Mouse (Mus musculus): ENCODE measurements around the gene Taar8b.
A peak's percentile ranks its signal among the peaks of the same experiment; 100 is the strongest.
"Not testable (repeated sequence)": the region's sequence is repeated elsewhere in the genome, so short reads cannot be mapped to it uniquely, and the experiment has no call there.

The Taar8b gene

DNA sequence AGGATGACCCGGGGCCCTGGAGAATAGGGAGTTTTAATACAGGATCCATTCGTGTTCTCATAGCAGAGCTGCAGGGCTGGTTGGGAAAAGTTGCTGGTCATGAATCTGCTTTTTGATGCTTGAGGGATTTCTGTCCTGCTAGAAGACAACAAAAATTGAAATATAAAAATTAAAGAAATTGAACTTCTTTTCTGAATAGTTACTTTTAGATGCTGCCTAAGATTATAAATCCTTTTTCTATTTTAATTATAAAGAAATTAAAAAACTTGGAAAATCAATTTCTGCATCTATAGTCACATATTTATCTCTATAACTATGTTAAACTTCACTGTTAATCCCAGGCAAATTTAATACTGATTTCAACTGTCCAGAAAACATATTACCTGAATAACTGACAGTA lies at the start of gene Taar8b:
Gene Taar8b, minus strand, starts transcription at position 101 of the 400 bp plus-strand sequence.
- no peak for DNase-seq (ENCODE audit: low read depth, low spot score)

DNA sequence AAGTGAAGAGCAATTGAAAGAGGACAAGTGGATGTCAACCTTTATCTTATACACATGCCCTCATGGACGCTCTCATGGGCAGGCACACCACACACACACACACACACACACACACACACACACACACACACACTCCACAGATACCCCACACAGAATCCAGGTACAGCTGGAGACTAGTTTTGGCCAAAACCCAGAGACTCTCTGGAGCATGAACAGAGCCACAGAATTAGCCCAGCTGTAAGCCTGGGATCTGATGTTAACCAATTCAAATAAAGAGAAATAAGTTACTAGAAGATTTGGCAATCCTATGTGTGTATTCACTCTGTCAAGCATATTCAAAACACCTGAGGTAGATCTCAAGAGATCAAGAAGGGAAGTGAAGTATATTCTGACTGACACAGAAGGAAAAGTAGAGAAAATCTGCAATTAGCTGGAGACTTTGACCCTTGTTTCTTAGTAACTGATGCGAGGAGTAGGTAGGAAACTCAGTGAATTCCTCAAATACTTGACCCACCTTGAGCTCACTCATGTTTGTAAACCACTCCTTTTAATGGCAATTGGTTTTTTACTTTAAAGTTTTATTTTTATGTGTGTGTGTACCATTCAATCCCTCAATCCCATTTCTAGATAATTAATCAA lies 46.6 kb upstream of the Taar8b start:
- no peak for DNase-seq (ENCODE audit: low read depth, low spot score)

DNA sequence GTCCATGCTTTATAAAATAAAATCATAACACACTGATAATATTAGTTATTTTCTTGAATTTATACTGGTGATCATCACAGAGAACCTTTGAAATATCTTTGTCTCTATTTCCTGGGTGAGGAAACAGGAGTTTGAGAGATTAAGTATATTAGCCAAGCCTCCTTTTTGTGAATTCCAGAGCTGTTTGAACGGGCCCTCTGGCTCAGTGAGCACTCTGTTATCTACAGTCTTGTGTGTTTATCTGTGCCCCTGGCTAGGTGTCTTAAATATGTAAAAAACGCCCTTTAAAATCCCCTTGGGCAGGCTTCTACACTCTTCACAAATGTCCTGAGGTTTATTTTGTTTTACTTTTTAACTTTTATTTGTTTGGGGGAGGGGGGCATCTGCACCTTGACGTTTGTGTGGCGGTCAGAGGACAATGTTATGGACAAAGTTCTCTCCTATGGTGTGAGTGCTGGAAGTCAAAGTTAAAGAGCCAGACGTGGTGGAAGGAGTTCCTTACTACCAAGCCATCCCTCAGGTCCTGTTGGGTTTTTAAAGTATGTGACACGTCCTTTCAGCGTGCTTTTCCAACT lies 42.1 kb upstream of the Taar8b start:
- no peak for DNase-seq (ENCODE audit: low read depth, low spot score)

DNA sequence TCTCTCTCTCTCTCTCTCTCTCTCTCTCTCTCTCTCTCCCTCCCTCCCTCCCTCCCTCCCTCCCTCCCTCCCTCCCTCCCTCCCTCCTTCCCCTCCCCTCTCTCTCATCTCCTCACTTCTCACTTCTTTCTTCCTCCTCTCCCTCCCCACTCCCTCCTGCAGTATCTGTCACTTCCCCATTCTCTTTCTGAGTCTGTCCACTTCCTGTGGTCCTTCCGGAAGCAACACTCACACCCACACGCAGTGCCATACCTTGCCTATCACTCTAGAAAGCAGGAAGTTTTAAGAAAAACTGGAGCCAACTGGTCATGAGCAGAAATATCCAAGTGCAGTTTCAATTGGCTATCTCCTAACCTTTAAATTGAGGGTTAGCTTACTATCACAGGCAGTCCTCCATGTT lies 41.0 kb upstream of the Taar8b start:
- DNase-seq (ENCODE audit: low read depth, low spot score), result no peak

DNA sequence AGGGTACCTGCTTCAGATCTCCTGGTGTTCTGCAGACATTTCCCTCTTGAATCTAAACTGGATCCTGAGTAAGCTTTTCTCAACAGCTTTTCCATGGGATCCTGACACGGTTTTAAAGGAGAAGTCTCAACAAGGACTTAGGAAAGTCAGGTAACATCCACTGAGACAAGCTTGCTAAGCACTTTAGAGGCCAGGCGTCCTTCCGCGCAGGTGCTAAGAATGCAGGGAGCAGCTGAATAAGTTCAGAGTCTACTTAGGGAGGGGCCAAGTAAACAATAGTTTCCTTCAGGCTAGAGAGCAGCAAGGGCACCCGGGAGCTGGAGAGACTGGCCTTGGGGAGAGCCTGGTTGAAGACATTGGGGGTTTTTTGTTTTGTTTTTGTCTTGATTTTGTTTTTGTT lies 40.2 kb upstream of the Taar8b start:
- DNase-seq (ENCODE audit: low read depth, low spot score), result no peak

DNA sequence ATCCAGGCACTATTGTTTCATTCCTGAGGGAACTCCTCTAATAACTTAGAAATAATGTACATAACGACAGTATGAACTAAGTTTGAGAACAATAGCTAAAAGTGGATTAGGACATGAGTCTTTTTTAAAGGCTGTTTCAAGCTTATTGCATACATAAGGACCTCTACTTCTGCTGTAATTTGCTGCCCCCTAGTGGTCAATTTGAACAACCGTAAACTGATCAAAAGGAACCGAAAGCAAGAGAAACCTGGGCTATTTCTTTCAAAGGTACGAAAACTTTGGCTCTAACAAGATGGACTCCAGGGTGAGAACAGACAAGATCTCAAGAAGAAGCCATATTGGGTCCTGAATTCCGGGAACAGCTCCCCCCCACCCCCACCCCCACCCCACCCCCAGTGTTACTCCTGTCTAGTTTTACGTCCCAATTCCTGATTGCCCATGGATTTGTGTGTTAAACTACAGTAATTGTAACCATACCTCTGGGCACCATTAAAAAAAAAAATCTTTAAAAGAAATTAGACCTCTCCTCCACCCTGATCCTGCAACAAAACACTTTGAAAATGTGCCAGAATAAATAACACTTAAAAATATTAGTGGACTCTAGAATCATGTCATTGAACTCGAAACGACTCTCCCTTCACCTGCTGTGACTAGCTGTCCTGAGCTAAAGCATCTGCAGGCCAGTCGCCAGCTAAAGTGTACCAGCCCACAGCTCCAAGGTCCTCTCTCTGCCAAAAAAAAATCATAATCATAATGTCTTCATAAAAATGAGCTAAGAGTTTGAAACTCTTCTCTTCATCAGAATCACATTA lies 39.6 kb upstream of the Taar8b start:
- DNase-seq (ENCODE audit: low read depth, low spot score), result peak; percentile 40

DNA sequence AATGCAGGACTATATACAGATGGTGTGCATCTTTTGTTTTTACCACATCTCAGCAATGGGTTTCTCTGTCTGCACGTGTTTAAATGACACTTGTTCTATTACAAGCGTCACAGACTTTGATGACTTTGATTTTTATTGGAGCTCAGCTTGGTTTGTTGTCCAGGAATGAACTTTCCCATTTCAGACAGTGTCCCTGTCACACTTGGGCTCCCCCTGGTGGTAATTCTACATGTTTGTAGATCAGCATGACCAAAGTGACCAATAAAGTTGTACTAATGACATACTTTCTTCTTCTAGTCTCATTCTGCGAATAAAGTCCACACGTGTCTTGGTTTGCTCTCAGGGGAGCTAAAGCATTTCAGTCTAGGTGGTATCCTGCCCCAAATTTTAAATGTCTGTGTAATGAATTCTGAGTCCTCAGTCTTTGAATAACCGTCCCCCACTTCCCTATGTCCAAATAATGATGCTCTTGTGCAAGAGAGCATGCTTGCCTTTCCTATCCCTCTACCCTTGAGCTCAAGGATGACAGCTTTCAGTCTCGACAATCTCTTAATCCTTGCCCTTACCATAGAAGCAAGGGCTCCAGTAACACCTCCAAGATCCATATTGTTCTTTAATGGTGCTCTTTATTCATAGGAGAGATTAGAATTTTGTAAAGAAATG lies 19.2 kb upstream of the Taar8b start:
- peak; percentile 34 for DNase-seq (ENCODE audit: low read depth, low spot score)

DNA sequence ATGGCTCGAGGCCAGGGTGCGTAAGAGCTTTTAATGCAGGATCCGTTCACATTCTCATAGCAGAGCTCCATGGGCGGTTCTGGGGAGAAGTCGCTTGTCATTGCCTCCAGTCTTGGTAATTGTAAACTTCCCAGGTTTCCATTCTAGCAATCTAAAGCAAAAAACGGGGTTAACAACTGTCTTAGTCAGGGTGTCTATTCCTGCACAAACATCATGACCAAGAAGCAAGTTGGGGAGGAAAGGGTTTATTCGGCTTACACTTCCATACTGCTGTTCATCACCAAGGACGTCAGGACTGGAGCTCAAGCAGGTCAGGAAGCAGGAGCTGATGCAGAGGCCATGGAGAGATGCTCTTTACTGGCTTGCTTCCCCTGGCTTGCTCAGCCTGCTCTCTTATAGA lies 17.3 kb upstream of the Taar8b start, which contains the start of gene Taar9:
Gene Taar9, minus strand, starts transcription at position 101 of the 400 bp plus-strand sequence.
- not testable (repeated sequence) for DNase-seq (ENCODE audit: low read depth, low spot score)

DNA sequence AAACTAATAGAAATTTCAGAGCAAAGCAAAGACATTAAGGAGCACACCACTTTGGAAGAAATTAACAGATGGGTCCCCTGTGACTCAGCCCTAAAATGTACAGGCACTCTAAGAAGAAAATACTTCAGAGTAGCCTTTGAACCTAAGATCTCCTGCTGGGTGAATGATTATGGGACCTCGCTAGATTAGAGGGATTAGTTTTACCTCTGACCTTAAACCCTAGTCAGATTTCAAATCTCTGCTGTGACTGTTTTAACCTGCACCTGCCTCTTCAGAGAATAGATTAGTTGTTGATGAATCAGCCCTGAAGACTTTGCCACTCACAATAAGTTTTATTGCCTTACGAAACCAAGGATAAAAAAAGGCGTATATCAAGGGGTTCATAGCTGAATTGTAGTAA lies 16.1 kb upstream of the Taar8b start:
- no peak for DNase-seq (ENCODE audit: low read depth, low spot score)

DNA sequence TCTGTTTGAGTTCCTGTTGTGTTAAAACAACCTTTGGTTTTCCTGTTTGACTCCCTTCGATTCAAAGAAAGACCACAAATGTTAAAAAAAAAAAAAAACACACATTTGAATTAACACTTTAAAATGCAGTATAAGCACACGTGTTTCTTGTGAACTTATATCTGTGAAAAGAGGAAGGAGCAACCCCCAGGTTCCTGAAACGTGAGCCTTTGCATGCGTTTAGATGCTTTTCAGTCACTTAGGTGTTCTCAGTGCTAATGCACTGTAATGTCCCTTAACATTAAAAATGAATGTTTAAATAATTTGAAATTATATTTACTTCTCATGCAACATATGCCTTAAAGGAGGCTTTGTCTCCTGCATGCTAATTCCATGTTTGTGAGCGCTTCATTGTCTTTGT lies 15.7 kb upstream of the Taar8b start:
- no peak for DNase-seq (ENCODE audit: low read depth, low spot score)

DNA sequence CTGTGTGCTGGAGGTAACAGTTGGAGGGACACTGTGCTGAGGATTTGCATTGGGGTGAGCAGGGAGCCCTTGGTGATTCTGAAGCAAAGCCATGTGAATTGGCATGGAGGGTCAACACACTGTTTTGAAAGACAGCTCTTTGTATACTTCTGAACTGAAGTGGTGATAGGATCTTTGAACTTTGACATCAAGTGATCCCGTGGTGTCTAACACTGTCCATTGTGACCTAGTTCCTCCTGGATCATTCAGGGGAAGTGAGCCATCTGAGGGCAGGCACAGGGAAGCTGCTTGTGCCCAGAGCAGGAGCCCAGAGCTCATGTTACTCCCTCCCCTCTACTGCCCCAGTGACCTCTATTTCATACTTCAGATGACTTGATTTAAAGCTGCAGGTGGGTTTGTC lies 11.2 kb upstream of the Taar8b start:
- DNase-seq (ENCODE audit: low read depth, low spot score), result not testable (repeated sequence)

DNA sequence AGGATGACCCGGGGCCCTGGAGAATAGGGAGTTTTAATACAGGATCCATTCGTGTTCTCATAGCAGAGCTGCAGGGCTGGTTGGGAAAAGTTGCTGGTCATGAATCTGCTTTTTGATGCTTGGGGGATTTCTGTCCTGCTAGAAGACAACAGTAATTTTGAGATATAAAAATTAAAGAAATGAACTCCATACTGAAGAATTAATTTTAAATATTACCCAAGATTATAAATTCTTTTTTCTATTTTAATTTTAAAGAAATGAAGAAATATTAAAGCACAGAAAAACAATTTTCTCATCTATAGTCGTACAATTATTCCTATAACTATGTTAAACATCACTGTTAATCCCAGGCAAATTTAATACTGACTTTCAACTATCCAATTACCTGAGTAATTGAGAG lies 9.7 kb upstream of the Taar8b start, which contains the start of gene Taar8c:
Gene Taar8c, minus strand, starts transcription at position 101 of the 400 bp plus-strand sequence.
- DNase-seq (ENCODE audit: low read depth, low spot score), result not testable (repeated sequence)

DNA sequence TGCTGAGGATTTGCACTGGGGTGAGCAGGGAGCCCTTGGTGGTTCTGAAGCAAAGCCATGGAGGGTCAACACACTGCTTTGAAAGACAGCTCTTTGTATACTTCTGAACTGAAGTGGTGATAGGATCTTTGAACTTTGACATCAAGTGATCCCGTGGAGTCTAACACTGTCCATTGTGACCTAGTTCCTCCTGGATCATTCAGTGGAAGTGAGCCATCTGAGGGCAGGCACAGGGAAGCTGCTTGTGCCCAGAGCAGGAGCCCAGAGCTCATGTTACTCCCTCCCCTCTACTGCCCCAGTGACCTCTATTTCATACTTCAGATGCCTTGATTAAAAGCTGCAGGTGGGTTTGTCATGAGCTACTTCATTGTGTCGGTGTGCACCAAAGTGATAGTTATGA lies 4.9 kb upstream of the Taar8b start:
- DNase-seq (ENCODE audit: low read depth, low spot score), result not testable (repeated sequence)

DNA sequence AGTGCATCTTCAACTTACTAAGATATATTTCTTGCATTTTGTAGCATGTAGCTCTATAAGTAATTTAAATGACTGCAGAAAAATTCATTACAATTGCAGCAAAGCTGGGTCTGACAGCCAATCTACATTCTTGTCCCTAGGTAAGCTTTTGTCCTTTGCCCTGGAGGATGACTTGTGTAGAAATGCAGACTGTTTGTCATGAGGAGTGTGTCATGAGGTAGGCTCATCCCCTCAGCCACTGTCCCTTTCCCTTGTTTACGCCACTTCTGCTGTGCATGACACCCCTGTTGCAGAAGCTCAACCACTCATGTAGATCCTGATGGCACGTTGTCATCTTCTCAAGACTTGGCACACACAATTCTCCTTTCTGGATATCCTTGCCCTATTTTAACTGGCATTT lies 4.9 kb downstream of the Taar8b start:
- DNase-seq (ENCODE audit: low read depth, low spot score), result no peak

DNA sequence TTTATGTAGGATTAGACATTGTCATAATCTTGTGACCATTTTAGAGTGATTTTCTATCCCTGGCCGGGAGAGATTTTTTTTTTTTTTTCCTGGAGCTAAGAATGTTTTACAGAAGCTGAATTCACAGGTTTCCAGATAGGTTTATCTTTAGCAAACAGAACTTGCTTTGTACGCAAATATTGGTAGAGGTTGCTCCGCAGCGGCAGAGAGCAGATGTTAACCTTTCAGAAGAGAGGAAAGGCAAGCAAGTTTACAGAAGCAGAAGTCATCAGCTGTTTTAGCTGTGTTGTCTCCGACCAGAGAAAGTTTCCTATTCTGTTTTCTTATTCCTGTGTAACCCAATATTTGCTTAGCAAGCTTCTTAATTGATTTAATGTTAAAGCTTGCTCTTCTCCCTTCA lies 5.5 kb downstream of the Taar8b start:
- no peak for DNase-seq (ENCODE audit: low read depth, low spot score)

DNA sequence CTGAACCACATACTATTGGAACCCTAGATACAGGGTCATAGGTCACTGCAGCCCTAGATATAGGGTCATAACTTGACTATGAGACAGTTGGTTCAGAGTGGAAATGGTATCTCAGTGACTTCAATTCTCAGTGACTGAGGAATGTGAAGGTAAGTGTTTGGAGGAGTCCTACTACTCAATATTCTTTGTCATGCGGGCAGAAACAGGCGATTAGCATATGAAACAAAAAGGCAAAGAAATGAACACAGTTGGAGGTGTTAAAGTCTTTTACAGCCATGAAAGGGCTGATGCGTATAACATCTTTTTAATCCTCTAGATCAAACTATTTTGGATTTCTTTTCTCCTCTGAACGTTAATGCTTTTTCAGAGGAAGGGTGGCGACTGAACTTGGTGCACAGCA lies 6.2 kb downstream of the Taar8b start:
- no peak for DNase-seq (ENCODE audit: low read depth, low spot score)

DNA sequence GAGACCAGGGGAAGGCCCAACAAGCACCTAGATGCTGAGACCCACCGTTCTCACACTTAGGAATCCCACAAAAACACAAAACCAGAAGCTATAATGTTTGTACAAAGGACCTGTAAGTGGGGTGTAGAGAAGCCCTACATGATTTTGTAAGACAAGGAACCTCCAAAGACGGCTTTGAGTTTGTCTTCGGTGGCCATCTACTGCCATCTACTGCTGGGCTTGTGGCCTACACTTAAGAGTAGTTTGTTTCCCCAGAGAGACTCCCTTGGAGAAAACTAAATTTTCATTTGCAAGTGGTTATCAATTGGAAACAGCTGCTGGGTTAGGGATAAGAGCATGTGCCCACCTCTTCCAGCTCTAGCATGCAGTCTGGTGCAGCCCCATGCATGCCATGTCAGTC lies 11.9 kb downstream of the Taar8b start:
- DNase-seq (ENCODE audit: low read depth, low spot score), result peak; percentile 6

DNA sequence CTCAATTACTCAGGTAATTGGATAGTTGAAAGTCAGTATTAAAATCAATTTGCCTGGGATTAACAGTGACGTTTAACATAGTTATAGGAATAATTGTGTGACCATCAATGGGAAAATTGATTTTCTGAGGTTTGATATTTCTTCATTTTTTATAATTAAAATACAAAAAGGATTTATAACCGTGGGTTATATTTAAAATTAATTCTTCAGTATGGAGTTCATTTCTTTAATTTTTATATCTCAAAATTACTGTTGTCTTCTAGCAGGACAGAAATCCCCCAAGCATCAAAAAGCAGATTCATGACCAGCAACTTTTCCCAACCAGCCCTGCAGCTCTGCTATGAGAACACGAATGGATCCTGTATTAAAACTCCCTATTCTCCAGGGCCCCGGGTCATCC lies 15.9 kb downstream of the Taar8b start, which contains the start of gene Taar8a:
Gene Taar8a, plus strand, starts transcription at position 301 of the 400 bp plus-strand sequence.
- DNase-seq (ENCODE audit: low read depth, low spot score), result not testable (repeated sequence)

DNA sequence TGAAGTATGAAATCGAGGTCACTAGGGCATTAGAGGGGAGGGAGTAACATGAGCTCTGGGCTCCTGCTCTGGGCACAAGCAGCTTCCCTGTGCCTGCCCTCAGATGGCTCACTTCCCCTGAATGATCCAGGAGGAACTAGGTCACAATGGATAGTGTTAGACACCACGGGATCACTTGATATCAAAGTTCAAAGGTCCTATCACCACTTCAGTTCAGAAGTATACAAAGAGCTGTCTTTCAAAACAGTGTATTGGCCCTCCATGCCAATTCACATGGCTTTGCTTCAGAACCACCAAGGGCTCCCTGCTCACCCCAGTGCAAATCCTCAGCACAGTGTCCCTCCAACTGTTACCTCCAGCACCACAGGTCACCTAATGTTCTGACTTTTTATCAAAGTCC lies 17.3 kb downstream of the Taar8b start:
- not testable (repeated sequence) for DNase-seq (ENCODE audit: low read depth, low spot score)

DNA sequence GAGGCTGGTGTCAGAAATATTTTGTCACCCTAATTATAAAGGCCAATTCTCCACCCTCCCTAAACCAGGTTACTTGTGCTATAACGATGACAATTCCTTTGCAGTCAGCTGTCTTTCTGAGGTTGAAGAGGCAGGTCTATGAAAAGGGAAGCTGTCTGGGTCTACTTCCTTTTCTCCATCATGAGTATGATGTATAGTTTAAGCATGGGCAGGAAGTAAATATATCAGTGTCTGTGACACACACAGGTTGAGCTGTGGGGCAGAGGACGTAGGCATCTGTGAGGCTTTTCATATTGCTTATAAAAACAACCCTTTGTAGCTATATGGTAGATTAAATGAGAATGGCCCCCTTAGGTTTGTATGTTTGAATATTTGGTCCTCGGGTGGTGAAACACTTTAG lies 33.1 kb downstream of the Taar8b start:
- no peak for DNase-seq (ENCODE audit: low read depth, low spot score)

DNA sequence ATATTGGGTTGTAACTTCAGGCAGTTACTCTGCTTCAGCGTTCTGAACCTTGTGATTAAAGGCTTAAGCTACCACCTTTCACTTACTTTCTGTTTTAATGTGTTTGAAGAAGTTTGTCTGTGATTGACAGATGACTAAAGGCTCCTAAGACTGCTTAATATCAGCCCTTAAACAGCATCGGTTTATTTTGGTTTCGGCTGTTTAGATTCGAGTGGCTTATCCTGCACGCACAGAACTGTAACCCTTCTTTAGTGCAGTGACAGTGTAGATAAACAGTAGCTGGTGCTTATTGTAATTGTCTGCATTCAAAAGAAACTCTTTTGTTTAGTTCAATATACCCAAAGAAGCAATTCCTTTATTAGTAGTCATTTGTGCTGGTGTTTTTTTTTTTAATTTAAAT lies 40.1 kb downstream of the Taar8b start:
- DNase-seq (ENCODE audit: low read depth, low spot score), result no peak

DNA sequence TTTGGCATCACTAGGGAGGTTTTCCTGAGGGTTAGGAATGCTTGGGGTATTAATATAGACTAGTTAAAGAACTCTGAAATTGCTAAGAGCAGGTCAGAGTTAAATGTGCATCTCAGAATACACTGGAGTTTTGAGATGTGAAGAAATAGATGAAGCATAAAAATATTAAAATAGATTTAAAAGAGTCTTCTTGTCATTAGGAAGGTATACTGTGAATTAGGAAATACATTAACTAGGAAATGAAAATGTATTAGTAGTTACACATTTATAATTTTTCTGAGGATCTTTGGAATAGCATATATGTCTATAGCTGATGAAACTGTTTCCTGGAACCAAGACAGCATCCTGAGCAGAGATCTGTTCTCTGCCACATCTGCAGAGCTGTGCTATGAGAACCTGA lies 42.9 kb downstream of the Taar8b start, which contains the start of gene Taar7f:
Gene Taar7f, plus strand, starts transcription at position 301 of the 400 bp plus-strand sequence.
- DNase-seq (ENCODE audit: low read depth, low spot score), result no peak
